Comparison of ENCODE assay signal across 17 mouse cellular contexts in the genomic region with DNA sequence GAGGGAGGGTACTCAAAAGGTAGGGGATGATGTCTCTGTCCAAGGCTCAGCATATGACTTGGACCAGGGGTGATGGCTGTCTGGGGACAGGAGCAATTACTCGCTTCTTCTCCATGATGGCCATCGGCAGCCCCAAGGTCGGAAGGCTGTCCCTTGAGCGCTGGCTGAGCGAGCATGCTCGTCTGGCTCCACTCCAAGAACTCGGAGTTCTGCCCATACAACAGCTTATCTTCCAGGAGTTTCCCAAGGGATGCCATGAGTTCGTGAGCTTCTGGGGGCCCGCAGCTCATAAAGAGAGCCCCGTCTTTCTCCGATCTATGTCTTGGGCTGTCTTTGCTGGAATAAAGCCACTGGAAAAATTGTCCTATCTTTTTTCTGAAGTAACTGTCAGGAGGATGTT. TPM values are rescaled to one million over a fixed set of nuclear protein-coding genes. Genes with fewer than 3 reads are reported as not detected.
DNase-seq lines count a peak whose midpoint lies in the region; ATAC-seq and TF ChIP-seq lines count a peak whose summit lies in the region.
"Had no signal": no experiment of that assay in that cellular context is flagged by ENCODE, and none has a peak within 500 bp of the region (broad histone marks: within the 10 kb centered on the region; RNA-seq: fewer than 3 reads in every experiment).

No protein-coding gene starts in this region.

- no peaks in the 10 kb centered on the region for H3K27me3 ChIP-seq in liver, embryonic 13.5 days
- no peaks in the 10 kb centered on the region; the same call in none of the 2 replicates for H3K27me3 ChIP-seq in liver, embryonic 12.5 days (replicated peaks)
- H3K27me3 ChIP-seq: hindbrain, embryonic 12.5 days; limb, embryonic 12.5 days; midbrain, embryonic 13.5 days had no signal

- no peaks in the 10 kb centered on the region for H3K36me3 ChIP-seq in liver, embryonic 13.5 days
- H3K36me3 ChIP-seq in liver, embryonic 12.5 days: no peaks in the 10 kb centered on the region
- H3K36me3 ChIP-seq: hindbrain, embryonic 12.5 days; limb, embryonic 12.5 days; midbrain, embryonic 13.5 days had no signal

- no peak for ATAC-seq in liver, embryonic 13.5 days (ENCODE audit: low read depth)
- no peak for ATAC-seq in liver, embryonic 12.5 days
- ATAC-seq: midbrain, embryonic 13.5 days had no signal

- intact Hi-C loops in gastrocnemius, adult 2 months (cut with DNase I): no loop called here

- DNase-seq in gastrocnemius, adult 2 months: peak; percentile 55
- no peak for DNase-seq in gastrocnemius, postnatal 4 days (ENCODE audit: low spot score in 2 of 2)
- no peak for DNase-seq in liver, embryonic 13.5 days
- DNase-seq in heart, adult 9 months (ENCODE audit: low spot score in 2 of 2): peak; percentile 40 to 47
- peak; percentile 40 for DNase-seq in lung, postnatal 36 days
- DNase-seq in spleen, adult 12 weeks (ENCODE audit: low spot score): no peak
- DNase-seq in urinary bladder, postnatal 14 days (ENCODE audit: low spot score): no peak
- DNase-seq: cerebellum, adult 18-20 months; embryo, embryonic 11 days; kidney, adult 8-10 months had no signal

- H3K9ac ChIP-seq in liver, embryonic 13.5 days: no peak overlapping the region
- no peak overlapping the region for H3K9ac ChIP-seq in liver, embryonic 12.5 days
- H3K9ac ChIP-seq: hindbrain, embryonic 12.5 days; limb, embryonic 12.5 days; midbrain, embryonic 13.5 days had no signal

- H3K4me1 ChIP-seq in liver, embryonic 13.5 days (replicated peaks): peaks cover 56% of the 10 kb centered on the region
- H3K4me1 ChIP-seq in liver, embryonic 12.5 days: peaks cover 59% of the 10 kb centered on the region
- H3K4me1 ChIP-seq: hindbrain, embryonic 12.5 days; limb, embryonic 12.5 days; midbrain, embryonic 13.5 days had no signal

- no peak for TF ChIP-seq CTCF in gastrocnemius, adult 2 months (IDR thresholded peaks at IDR 0.05)

- H3K4me2 ChIP-seq in liver, embryonic 13.5 days: no peak overlapping the region
- H3K4me2 ChIP-seq in liver, embryonic 12.5 days: no peak overlapping the region
- H3K4me2 ChIP-seq: hindbrain, embryonic 12.5 days; limb, embryonic 12.5 days; midbrain, embryonic 13.5 days had no signal

- H3K9me3 ChIP-seq in liver, embryonic 13.5 days (replicated peaks): no peaks in the 10 kb centered on the region
- no peaks in the 10 kb centered on the region for H3K9me3 ChIP-seq in liver, embryonic 12.5 days (replicated peaks)
- H3K9me3 ChIP-seq: hindbrain, embryonic 12.5 days; limb, embryonic 12.5 days; midbrain, embryonic 13.5 days had no signal

- H3K4me3 ChIP-seq in gastrocnemius, adult 2 months: no peak overlapping the region
- no peak overlapping the region for H3K4me3 ChIP-seq in liver, embryonic 13.5 days (replicated peaks)
- no peak overlapping the region for H3K4me3 ChIP-seq in liver, embryonic 12.5 days
- H3K4me3 ChIP-seq: hindbrain, embryonic 12.5 days; limb, embryonic 12.5 days; midbrain, embryonic 13.5 days had no signal

- no peak overlapping the region for H3K27ac ChIP-seq in gastrocnemius, adult 2 months
- H3K27ac ChIP-seq in liver, embryonic 13.5 days: peak overlapping the region; percentile 97; the same call in 1 of the 2 replicates
- no peak overlapping the region for H3K27ac ChIP-seq in liver, embryonic 12.5 days
- H3K27ac ChIP-seq: hindbrain, embryonic 12.5 days; limb, embryonic 12.5 days; midbrain, embryonic 13.5 days had no signal

- 81% methylated on average over 11 of the region's 11 CpGs for WGBS in liver, embryonic 13.5 days (ENCODE audit: insufficient replicate concordance)
- 87% methylated on average over 11 of the region's 11 CpGs for WGBS in liver, embryonic 12.5 days (ENCODE audit: insufficient replicate concordance)

RNA-seq across cellular contexts. Expression of gene 1700014D04Rik, which starts 5.5 kb away (rescaled TPM):
- not detected for total RNA-seq in gastrocnemius, adult 2 months (2021)
- not detected for total RNA-seq in gastrocnemius, postnatal 4 days (2021)
- polyA plus RNA-seq in liver, embryonic 13.5 days (2015; fragmentation: Nextera tagmentation; extraction: Ambion mirVana): not detected in 2 replicates
- polyA plus RNA-seq in liver, embryonic 12.5 days (2016; fragmentation: Nextera tagmentation; extraction: Ambion mirVana): not detected in 2 replicates
- polyA plus RNA-seq: hindbrain, embryonic 12.5 days had no signal

RNA-seq across cellular contexts. Expression of gene Spata31d1d, which starts 9.5 kb away (rescaled TPM):
- total RNA-seq in gastrocnemius, adult 2 months (2021): not detected
- not detected for total RNA-seq in gastrocnemius, postnatal 4 days (2021)
- polyA plus RNA-seq in liver, embryonic 13.5 days (2015; fragmentation: Nextera tagmentation; extraction: Ambion mirVana): not detected in 2 replicates
- not detected in 2 replicates for polyA plus RNA-seq in liver, embryonic 12.5 days (2016; fragmentation: Nextera tagmentation; extraction: Ambion mirVana)
- total RNA-seq: layer of hippocampus, postnatal 14 days had no signal
- polyA plus RNA-seq: hindbrain, embryonic 12.5 days; limb, embryonic 12.5 days; lung, embryonic 16.5 days; midbrain, embryonic 13.5 days; neural tube, embryonic 11.5 days had no signal

RNA-seq across cellular contexts. Expression of gene Isca1, which starts 28.5 kb away (rescaled TPM):
- total RNA-seq in gastrocnemius, adult 2 months (2021): 100 to 1,000 TPM; 185 to 198 TPM
- total RNA-seq in gastrocnemius, postnatal 4 days (2021): 10 to 100 TPM; 86.8 to 91.1 TPM
- 218 and 244 TPM in 2 replicates for polyA plus RNA-seq in liver, embryonic 13.5 days (2015; fragmentation: Nextera tagmentation; extraction: Ambion mirVana)
- polyA plus RNA-seq in liver, embryonic 12.5 days (2016; fragmentation: Nextera tagmentation; extraction: Ambion mirVana): 216 and 223 TPM in 2 replicates

RNA-seq across cellular contexts. Expression of gene Spata31d1b, which starts 29.0 kb away (rescaled TPM):
- not detected for total RNA-seq in gastrocnemius, adult 2 months (2021)
- under 1 TPM; 0.05 to 0.08 TPM for total RNA-seq in gastrocnemius, postnatal 4 days (2021)
- polyA plus RNA-seq in liver, embryonic 13.5 days (2015; fragmentation: Nextera tagmentation; extraction: Ambion mirVana): not detected in 2 replicates
- not detected in 2 replicates for polyA plus RNA-seq in liver, embryonic 12.5 days (2016; fragmentation: Nextera tagmentation; extraction: Ambion mirVana)
- polyA plus RNA-seq: hindbrain, embryonic 12.5 days; limb, embryonic 12.5 days; lung, embryonic 16.5 days; midbrain, embryonic 13.5 days; neural tube, embryonic 11.5 days had no signal

RNA-seq across cellular contexts. Expression of gene Spata31d1a, which starts 31.0 kb away (rescaled TPM):
- not detected for total RNA-seq in gastrocnemius, adult 2 months (2021)
- total RNA-seq in gastrocnemius, postnatal 4 days (2021): under 1 TPM; 0.05 to 0.07 TPM
- polyA plus RNA-seq in liver, embryonic 13.5 days (2015; fragmentation: Nextera tagmentation; extraction: Ambion mirVana): 0.03 TPM in 1 of 2 replicates, not detected in the other
- polyA plus RNA-seq in liver, embryonic 12.5 days (2016; fragmentation: Nextera tagmentation; extraction: Ambion mirVana): 0.05 TPM in 1 of 2 replicates, not detected in the other
- polyA plus RNA-seq: limb, embryonic 12.5 days; lung, embryonic 16.5 days; neural tube, embryonic 11.5 days had no signal

Comparison
In these comparisons a context has a peak if more than half of its experiments do, and no peak if none do; other contexts are left out.
1. DNase-seq: peak in gastrocnemius, adult 2 months (single experiment), heart, adult 9 months (2 of 2) and lung, postnatal 36 days (single experiment); none in gastrocnemius, postnatal 4 days (0 of 2), liver, embryonic 13.5 days (single experiment), spleen, adult 12 weeks (single experiment) and urinary bladder, postnatal 14 days (single experiment).